Mouse (Mus musculus) heart, adult 2 months (tissue): Measurements from ENCODE around the gene Jakmip3.

ENCODE experiments used
- CTCF ChIP-seq: fragments of 200-600 bp; IDR thresholded peaks from 2 replicates; pipeline ENCODE4 v1.8.1; 2022; ENCODE audit warnings: antibody characterized with exemption, mild to moderate bottlenecking, moderate library complexity
- EP300 ChIP-seq: fragments of 200-500 bp; IDR thresholded peaks from 2 replicates; pipeline ENCODE4 v1.6.1; 2011; ENCODE audit warnings: low read depth, low read length, control low read depth; ENCODE audit not compliant: insufficient read depth
- POLR2A ChIP-seq: fragments of 200-500 bp; IDR thresholded peaks from 2 replicates; pipeline ENCODE4 v1.6.1; 2011; ENCODE audit warnings: mild to moderate bottlenecking, low read depth, low read length, control low read depth; ENCODE audit not compliant: insufficient read depth

DNA sequence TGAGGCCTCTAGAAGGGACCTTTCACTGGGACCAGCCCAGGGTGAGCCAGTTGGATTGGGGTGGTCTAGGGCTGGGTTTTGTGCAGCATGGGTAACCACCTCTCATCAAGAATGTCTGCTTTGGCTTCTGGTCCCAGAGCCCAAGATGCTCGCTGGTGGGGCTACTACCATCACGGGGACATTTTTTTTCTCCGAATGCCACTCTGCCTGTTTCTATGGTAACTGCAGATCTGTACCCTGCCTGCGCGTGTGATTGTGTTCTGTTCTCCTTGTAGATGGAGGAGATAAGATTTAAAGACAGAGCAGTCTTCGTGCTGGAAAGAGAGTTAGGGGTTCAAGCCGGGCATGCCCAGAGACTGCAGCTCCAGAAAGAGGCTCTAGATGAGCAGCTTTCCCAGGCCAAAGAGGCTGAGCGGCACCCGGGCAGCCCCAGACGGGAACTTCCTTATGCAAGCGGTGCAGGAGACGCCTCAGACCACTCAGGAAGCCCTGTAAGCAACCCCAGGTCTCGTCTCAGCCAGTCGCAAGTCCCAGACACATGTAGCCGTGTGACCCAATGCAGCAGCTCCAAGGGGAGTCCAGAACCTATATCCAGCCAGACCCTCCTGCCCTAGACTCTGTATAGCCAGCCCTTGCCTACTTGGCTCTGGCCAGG lies 76.8 kb downstream of the Jakmip3 start:
- TF ChIP-seq POLR2A, result no peak
- TF ChIP-seq CTCF, result no peak
- TF ChIP-seq EP300, result no peak
